Mouse (Mus musculus): ENCODE data around the gene Wfs1. TPM values are rescaled to one million over a fixed set of nuclear protein-coding genes. Genes with fewer than 3 reads are reported as not detected.
A peak's percentile ranks its signal among the peaks of the same experiment; 100 is the strongest.

The Wfs1 gene
- polyA plus RNA-seq, 1 experiment from 2014 or later, result 13.6 TPM

DNA sequence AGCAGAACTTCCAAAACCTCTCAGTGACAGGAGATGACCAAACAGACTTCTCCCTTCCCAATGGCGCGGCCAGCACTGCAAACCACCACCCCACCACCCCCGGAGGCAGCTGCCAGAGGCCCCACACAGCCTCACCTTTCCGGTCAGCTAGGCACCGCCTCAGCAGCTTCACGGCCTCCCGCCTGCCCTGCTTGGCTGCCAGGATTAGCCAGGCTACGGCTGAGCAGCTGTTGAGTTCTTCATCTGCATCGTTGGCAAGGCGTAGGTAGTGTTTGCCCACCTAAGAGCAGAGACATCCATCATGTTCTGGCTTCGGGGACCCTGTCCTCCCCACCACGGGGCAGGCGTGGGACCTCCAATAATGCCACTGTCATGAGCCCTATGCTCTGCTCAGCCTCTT lies 13.7 kb downstream of the Wfs1 start:
- Histone ChIP-seq H3K4me3 (ENCODE audit: low read depth, low read length) (no peak overlapping the region), H3K27ac (ENCODE audit: low read depth) (no peak overlapping the region), H3K27me3 (replicated peaks; ENCODE audit: control insufficient read depth, insufficient read depth, low read length) (no peaks in the 10 kb centered on the region), H3K9ac (ENCODE audit: low read length) (no peak overlapping the region), H3K4me2 (ENCODE audit: low read length) (no peak overlapping the region), H3K36me3 (ENCODE audit: control insufficient read depth, insufficient read depth, low read length) (peaks cover 34% of the 10 kb centered on the region), H3K9me3 (ENCODE audit: control insufficient read depth, low read length) (no peaks in the 10 kb centered on the region), H3K4me1 (replicated peaks; ENCODE audit: control insufficient read depth, insufficient read depth, low read length) (no peaks in the 10 kb centered on the region)
- DNase-seq (ENCODE audit: low spot score) (no peak), ATAC-seq (replicated peaks; ENCODE audit: low FRiP score, low TSS enrichment, low read depth) (no peak)
- 86% methylated on average over 13 of the region's 13 CpGs for WGBS

DNA sequence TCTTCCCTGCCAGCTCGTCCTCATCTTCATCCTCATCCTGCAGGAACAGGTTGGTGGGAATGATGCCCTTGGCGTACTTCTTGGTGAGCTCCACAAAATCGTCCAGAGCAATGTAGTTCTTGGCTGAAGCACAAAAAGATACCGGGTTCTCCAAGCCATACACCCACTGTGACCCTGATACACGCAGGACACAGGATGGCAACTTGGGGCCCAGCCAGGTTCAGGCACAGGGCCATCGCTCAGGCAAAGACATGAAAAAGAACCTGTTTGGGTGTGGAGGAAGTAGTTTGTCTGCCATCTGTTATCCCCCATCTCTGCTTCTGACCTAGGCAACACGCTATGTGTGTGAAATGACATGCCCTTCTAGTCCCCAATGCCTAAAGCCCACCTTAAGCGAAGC lies 17.4 kb downstream of the Wfs1 start:
- no peak overlapping the region for H3K27ac ChIP-seq (ENCODE audit: low read depth)
- no peaks in the 10 kb centered on the region for H3K9me3 ChIP-seq (ENCODE audit: control insufficient read depth, low read length)
- peaks cover 53% of the 10 kb centered on the region for H3K36me3 ChIP-seq (ENCODE audit: control insufficient read depth, insufficient read depth, low read length)
- no peak for ATAC-seq (replicated peaks; ENCODE audit: low FRiP score, low TSS enrichment, low read depth)
- H3K4me3 ChIP-seq (ENCODE audit: low read depth, low read length), result no peak overlapping the region
- no peaks in the 10 kb centered on the region for H3K4me1 ChIP-seq (replicated peaks; ENCODE audit: control insufficient read depth, insufficient read depth, low read length)
- H3K4me2 ChIP-seq (ENCODE audit: low read length), result no peak overlapping the region
- no peak overlapping the region for H3K9ac ChIP-seq (ENCODE audit: low read length)
- DNase-seq (ENCODE audit: low spot score), result no peak
- H3K27me3 ChIP-seq (replicated peaks; ENCODE audit: control insufficient read depth, insufficient read depth, low read length), result no peaks in the 10 kb centered on the region
- 90% methylated on average over 8 of the region's 8 CpGs for WGBS

DNA sequence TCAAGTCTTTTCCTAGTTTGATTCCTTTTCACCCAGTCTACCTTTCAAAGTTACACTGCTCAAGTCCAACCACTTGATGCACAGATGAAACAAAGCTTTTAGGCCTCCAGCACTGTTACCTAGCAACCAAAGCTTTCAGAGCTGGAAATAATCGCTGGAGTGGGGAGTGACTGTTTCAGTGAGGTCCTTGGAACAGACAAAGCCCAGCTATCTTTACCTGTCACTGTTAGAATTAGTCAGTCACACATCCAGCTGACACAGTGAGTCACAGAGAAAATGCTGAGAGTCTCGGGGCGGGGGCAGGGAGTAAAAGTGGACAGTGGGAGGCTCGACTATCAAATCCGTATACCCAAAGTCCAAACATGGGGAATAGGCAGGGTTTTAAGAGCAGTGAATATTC lies 28.5 kb downstream of the Wfs1 start:
- Histone ChIP-seq H3K4me1 (replicated peaks; ENCODE audit: control insufficient read depth, insufficient read depth, low read length) (no peaks in the 10 kb centered on the region), H3K36me3 (ENCODE audit: control insufficient read depth, insufficient read depth, low read length) (0 out of 2 replicates have a peak, but pooled peaks cover 3% of the 10 kb centered on the region), H3K9me3 (ENCODE audit: control insufficient read depth, low read length) (no peaks in the 10 kb centered on the region), H3K9ac (ENCODE audit: low read length) (no peak overlapping the region), H3K27ac (ENCODE audit: low read depth) (no peak overlapping the region), H3K4me2 (ENCODE audit: low read length) (no peak overlapping the region), H3K27me3 (replicated peaks; ENCODE audit: control insufficient read depth, insufficient read depth, low read length) (no peaks in the 10 kb centered on the region), H3K4me3 (ENCODE audit: low read depth, low read length) (no peak overlapping the region)
- DNase-seq (ENCODE audit: low spot score) (no peak), ATAC-seq (replicated peaks; ENCODE audit: low FRiP score, low TSS enrichment, low read depth) (no peak)
- WGBS, result 41% methylated on average over 5 of the region's 5 CpGs

DNA sequence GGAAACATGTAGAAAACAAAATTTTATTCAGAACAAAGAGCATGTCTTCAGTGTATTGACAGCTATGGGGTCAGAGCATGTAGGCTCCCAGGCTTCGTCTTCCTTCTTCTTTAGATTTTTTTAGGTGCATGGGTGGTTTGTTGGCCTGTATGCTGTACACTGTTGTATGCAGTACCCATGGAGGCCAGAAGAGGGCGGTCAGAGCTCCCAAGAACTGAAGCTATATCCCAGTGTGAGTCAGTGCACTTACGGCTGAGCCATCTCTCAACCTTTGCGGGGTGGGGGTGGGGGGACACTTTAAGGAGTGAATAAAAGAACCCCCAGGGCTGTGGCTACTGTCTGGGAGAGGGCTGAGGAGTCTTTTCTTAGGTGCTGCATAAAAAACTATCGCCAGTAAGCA lies 30.2 kb downstream of the Wfs1 start:
- 35% methylated on average over 5 of the region's 5 CpGs for WGBS
- DNase-seq (ENCODE audit: low spot score) (peak; percentile 84), ATAC-seq (replicated peaks; ENCODE audit: low FRiP score, low TSS enrichment, low read depth) (no peak)
- H3K27ac ChIP-seq (ENCODE audit: low read depth), result no peak overlapping the region
- no peak overlapping the region for H3K9ac ChIP-seq (ENCODE audit: low read length)
- H3K4me1 ChIP-seq (replicated peaks; ENCODE audit: control insufficient read depth, insufficient read depth, low read length), result no peaks in the 10 kb centered on the region
- no peak overlapping the region for H3K4me2 ChIP-seq (ENCODE audit: low read length)
- H3K27me3 ChIP-seq (replicated peaks; ENCODE audit: control insufficient read depth, insufficient read depth, low read length), result no peaks in the 10 kb centered on the region
- no peaks in the 10 kb centered on the region for H3K36me3 ChIP-seq (ENCODE audit: control insufficient read depth, insufficient read depth, low read length)
- no peak overlapping the region for H3K4me3 ChIP-seq (ENCODE audit: low read depth, low read length)
- no peaks in the 10 kb centered on the region for H3K9me3 ChIP-seq (ENCODE audit: control insufficient read depth, low read length)

DNA sequence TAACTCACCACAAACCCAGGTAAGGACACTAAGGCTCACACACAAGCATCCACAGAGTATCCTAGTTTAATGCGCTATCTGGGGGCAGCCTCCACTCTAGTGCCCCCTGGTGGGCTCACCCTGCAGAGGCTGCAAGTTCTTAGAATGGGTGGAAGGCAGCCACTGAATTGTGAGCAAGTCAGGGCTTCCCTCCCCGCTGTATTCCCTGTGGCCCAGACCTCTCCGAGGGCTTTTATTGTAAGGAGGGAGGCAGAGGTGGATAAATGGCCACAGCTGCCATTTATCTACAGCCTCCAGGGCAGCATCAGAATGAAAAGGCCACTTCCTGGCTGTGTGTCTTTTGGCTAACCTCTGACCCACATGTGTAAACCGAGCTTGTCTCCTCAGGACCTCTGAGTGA lies 33.6 kb downstream of the Wfs1 start:
- H3K4me3 ChIP-seq (ENCODE audit: low read depth, low read length), result no peak overlapping the region
- H3K9ac ChIP-seq (ENCODE audit: low read length), result no peak overlapping the region
- WGBS, result 13% methylated on average over 4 of the region's 4 CpGs
- no peak overlapping the region for H3K4me2 ChIP-seq (ENCODE audit: low read length)
- no peaks in the 10 kb centered on the region for H3K4me1 ChIP-seq (replicated peaks; ENCODE audit: control insufficient read depth, insufficient read depth, low read length)
- DNase-seq (ENCODE audit: low spot score), result no peak
- H3K27me3 ChIP-seq (replicated peaks; ENCODE audit: control insufficient read depth, insufficient read depth, low read length), result no peaks in the 10 kb centered on the region
- no peak for ATAC-seq (replicated peaks; ENCODE audit: low FRiP score, low TSS enrichment, low read depth)
- no peaks in the 10 kb centered on the region for H3K9me3 ChIP-seq (ENCODE audit: control insufficient read depth, low read length)
- no peaks in the 10 kb centered on the region for H3K36me3 ChIP-seq (ENCODE audit: control insufficient read depth, insufficient read depth, low read length)
- no peak overlapping the region for H3K27ac ChIP-seq (ENCODE audit: low read depth)

DNA sequence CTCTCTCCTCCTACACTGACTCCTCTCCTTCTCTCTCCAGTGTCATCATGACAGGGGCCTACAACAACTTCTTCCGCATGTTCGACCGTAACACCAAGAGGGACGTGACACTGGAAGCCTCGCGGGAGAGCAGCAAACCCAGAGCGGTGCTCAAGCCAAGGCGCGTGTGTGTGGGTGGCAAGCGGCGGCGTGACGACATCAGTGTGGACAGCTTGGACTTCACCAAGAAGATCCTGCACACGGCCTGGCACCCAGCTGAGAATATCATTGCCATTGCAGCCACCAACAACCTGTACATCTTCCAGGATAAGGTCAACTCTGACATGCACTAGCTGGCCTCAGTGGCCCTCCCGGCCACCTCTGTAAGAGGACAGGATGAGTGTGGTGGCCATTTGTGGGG lies 36.7 kb downstream of the Wfs1 start:
- no peak overlapping the region for H3K4me3 ChIP-seq (ENCODE audit: low read depth, low read length)
- no peak for DNase-seq (ENCODE audit: low spot score)
- no peaks in the 10 kb centered on the region for H3K9me3 ChIP-seq (ENCODE audit: control insufficient read depth, low read length)
- H3K27ac ChIP-seq (ENCODE audit: low read depth), result no peak overlapping the region
- no peaks in the 10 kb centered on the region for H3K27me3 ChIP-seq (replicated peaks; ENCODE audit: control insufficient read depth, insufficient read depth, low read length)
- WGBS, result 94% methylated on average over 15 of the region's 15 CpGs
- H3K4me1 ChIP-seq (replicated peaks; ENCODE audit: control insufficient read depth, insufficient read depth, low read length), result no peaks in the 10 kb centered on the region
- ATAC-seq (replicated peaks; ENCODE audit: low FRiP score, low TSS enrichment, low read depth), result no peak
- H3K4me2 ChIP-seq (ENCODE audit: low read length), result no peak overlapping the region
- H3K36me3 ChIP-seq (ENCODE audit: control insufficient read depth, insufficient read depth, low read length), result no peaks in the 10 kb centered on the region
- no peak overlapping the region for H3K9ac ChIP-seq (ENCODE audit: low read length)

DNA sequence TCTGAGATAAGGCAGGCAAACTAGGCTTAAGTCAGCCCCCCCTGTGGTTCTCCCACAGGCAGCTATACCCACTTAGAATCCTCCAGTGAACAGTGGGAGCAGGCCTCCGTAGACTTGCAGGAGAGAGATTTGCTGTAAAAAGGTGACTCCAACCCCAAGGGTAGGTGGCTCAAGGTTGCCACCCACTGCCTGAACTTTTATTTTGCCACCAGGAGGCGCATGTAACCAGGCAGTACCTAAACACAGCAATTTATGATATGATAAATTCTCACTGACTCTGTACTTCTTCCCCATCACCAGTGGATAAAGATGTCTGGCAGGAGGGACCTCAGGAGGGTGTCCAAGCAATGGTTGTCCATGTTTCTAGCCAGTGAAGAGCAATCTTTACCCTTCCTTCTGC lies 38.1 kb downstream of the Wfs1 start:
- Histone ChIP-seq H3K4me2 (ENCODE audit: low read length) (no peak overlapping the region), H3K27ac (ENCODE audit: low read depth) (no peak overlapping the region), H3K36me3 (ENCODE audit: control insufficient read depth, insufficient read depth, low read length) (no peaks in the 10 kb centered on the region), H3K9ac (ENCODE audit: low read length) (no peak overlapping the region), H3K4me1 (replicated peaks; ENCODE audit: control insufficient read depth, insufficient read depth, low read length) (no peaks in the 10 kb centered on the region), H3K27me3 (replicated peaks; ENCODE audit: control insufficient read depth, insufficient read depth, low read length) (no peaks in the 10 kb centered on the region), H3K9me3 (ENCODE audit: control insufficient read depth, low read length) (no peaks in the 10 kb centered on the region), H3K4me3 (ENCODE audit: low read depth, low read length) (no peak overlapping the region)
- ATAC-seq (replicated peaks; ENCODE audit: low FRiP score, low TSS enrichment, low read depth) (no peak), DNase-seq (ENCODE audit: low spot score) (no peak)
- WGBS, result 52% methylated on average over 2 of the region's 2 CpGs

DNA sequence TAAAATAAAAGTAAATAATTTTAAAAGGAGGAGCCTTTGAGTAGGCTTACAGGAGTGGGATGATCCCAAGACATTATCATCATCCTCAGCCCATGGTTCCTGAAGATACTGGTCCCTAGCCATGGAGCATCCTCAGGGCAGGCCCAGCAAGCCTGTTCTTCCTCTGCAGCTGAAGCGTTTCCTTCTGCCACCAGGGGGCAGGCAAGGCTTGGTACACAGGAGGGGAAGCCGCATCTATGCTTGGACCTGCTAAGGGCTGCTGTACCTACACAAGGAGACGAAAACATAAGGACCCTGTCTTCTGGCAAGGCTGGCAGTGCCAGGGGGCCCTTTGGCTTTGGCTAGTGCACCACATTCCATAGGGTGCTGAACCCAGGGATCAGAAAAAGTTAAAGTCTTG lies 40.2 kb downstream of the Wfs1 start:
- WGBS, result 8% methylated on average over 3 of the region's 3 CpGs

DNA sequence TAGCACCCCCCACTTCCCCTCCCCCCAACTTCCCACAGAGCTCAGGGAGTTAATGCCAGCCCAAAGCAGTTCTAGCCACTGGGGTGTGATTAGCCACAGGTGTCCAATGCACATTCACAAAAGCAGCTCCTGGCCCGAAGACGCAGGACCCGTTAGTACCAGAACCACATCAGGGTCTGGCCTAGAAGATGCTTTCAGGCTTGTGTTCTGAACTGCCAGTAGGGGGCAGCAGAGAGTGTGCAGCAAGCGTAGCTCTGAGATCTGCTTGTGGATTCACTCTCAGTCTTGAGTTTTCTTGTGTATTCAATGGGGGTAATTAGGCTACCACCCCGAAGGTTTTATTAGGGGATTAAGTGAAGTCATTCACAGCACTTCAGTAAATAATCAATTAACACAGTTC lies 42.6 kb downstream of the Wfs1 start:
- ATAC-seq (replicated peaks; ENCODE audit: low FRiP score, low TSS enrichment, low read depth), result no peak

More for the DNA sequence above, 40.2 kb downstream of the Wfs1 start:
- Histone ChIP-seq H3K4me1 (replicated peaks; ENCODE audit: control insufficient read depth, insufficient read depth, low read length) (no peaks in the 10 kb centered on the region), H3K9ac (ENCODE audit: low read length) (no peak overlapping the region), H3K9me3 (ENCODE audit: control insufficient read depth, low read length) (no peaks in the 10 kb centered on the region), H3K4me3 (ENCODE audit: low read depth, low read length) (no peak overlapping the region), H3K36me3 (ENCODE audit: control insufficient read depth, insufficient read depth, low read length) (no peaks in the 10 kb centered on the region), H3K27ac (ENCODE audit: low read depth) (no peak overlapping the region), H3K27me3 (replicated peaks; ENCODE audit: control insufficient read depth, insufficient read depth, low read length) (no peaks in the 10 kb centered on the region), H3K4me2 (ENCODE audit: low read length) (no peak overlapping the region)
- ATAC-seq (replicated peaks; ENCODE audit: low FRiP score, low TSS enrichment, low read depth), result peak; percentile 57; the same call in 1 of the 2 replicates
- peak; percentile 90 for DNase-seq (ENCODE audit: low spot score)

More for the DNA sequence above, 42.6 kb downstream of the Wfs1 start:
- WGBS, result 16% methylated on average over 5 of the region's 5 CpGs
- peak; percentile 77 for DNase-seq (ENCODE audit: low spot score)
- no peaks in the 10 kb centered on the region for H3K9me3 ChIP-seq (ENCODE audit: control insufficient read depth, low read length)
- H3K9ac ChIP-seq (ENCODE audit: low read length), result no peak overlapping the region
- H3K4me3 ChIP-seq (ENCODE audit: low read depth, low read length), result no peak overlapping the region
- H3K36me3 ChIP-seq (ENCODE audit: control insufficient read depth, insufficient read depth, low read length), result no peaks in the 10 kb centered on the region
- no peaks in the 10 kb centered on the region for H3K27me3 ChIP-seq (replicated peaks; ENCODE audit: control insufficient read depth, insufficient read depth, low read length)
- H3K4me2 ChIP-seq (ENCODE audit: low read length), result no peak overlapping the region
- no peak overlapping the region for H3K27ac ChIP-seq (ENCODE audit: low read depth)
- H3K4me1 ChIP-seq (replicated peaks; ENCODE audit: control insufficient read depth, insufficient read depth, low read length), result no peaks in the 10 kb centered on the region

Data from intestine, embryonic 14.5 days (tissue).